In the genomic region with DNA sequence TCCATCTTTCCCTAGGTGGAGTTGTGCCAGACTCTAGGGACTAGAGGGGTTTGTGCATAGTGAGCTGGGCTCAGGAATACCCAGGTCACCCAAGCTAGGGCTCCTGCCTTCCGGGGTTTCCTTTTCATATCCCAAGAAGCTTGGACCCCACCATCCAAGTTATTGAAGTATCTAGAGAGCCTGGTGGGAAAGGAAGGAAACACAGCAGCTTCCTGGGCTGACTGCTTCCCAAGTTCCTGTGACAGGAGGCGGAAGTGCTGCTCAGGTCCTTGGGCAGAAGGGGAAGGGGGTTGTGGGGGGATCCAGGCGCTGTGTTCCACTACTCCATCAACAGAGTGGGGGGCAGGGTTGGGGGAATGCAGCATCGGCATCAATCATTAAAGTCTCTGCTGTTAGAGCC, we compare ENCODE assay signal across 15 mouse cellular contexts. TPM values are rescaled to one million over a fixed set of nuclear protein-coding genes. Genes with fewer than 3 reads are reported as not detected.
DNase-seq lines count a peak whose midpoint lies in the region; ATAC-seq and TF ChIP-seq lines count a peak whose summit lies in the region.
"Had no signal": no experiment of that assay in that cellular context is flagged by ENCODE, and none has a peak within 500 bp of the region (broad histone marks: within the 10 kb centered on the region; RNA-seq: fewer than 3 reads in every experiment).

No protein-coding gene starts in this region.

- TF ChIP-seq CTCF in lung, adult 2 months (IDR thresholded peaks at IDR 0.05; ENCODE audit: insufficient read depth, low read length), result no peak
- TF ChIP-seq CTCF in heart, postnatal 0 days (IDR thresholded peaks at IDR 0.05; ENCODE audit: low read depth), result no peak
- TF ChIP-seq CTCF in small intestine, adult 2 months (IDR thresholded peaks at IDR 0.05; ENCODE audit: extremely low read depth, insufficient read length, insufficient replicate concordance, low read depth, low read length), result no peak

- peak overlapping the region; percentile 56 for H3K4me2 ChIP-seq in heart, embryonic 12.5 days
- H3K4me2 ChIP-seq in lung, embryonic 16.5 days (ENCODE audit: low read depth, low read length), result peak overlapping the region; percentile 49
- peak overlapping the region; percentile 51 for H3K4me2 ChIP-seq in heart, postnatal 0 days (ENCODE audit: low read depth, low read length)
- H3K4me2 ChIP-seq: midbrain, embryonic 15.5 days had no signal

- H3K9me3 ChIP-seq in heart, embryonic 12.5 days (replicated peaks), result no peaks in the 10 kb centered on the region
- H3K9me3 ChIP-seq in lung, embryonic 16.5 days (ENCODE audit: control insufficient read depth, low read length), result no peaks in the 10 kb centered on the region
- no peaks in the 10 kb centered on the region for H3K9me3 ChIP-seq in heart, postnatal 0 days (replicated peaks; ENCODE audit: control insufficient read depth, low read length)
- H3K9me3 ChIP-seq: midbrain, embryonic 15.5 days had no signal

- H3K27me3 ChIP-seq in heart, embryonic 12.5 days (replicated peaks), result no peaks in the 10 kb centered on the region
- H3K27me3 ChIP-seq in lung, embryonic 16.5 days (ENCODE audit: control insufficient read depth, insufficient read depth, low read depth, low read length), result no peaks in the 10 kb centered on the region
- H3K27me3 ChIP-seq in heart, postnatal 0 days (ENCODE audit: control insufficient read depth, insufficient read depth, low read length), result no peaks in the 10 kb centered on the region
- no peaks in the 10 kb centered on the region for H3K27me3 ChIP-seq in small intestine, adult 2 months (ENCODE audit: control insufficient read depth, insufficient read depth, low read length)
- H3K27me3 ChIP-seq: midbrain, embryonic 15.5 days had no signal

- ATAC-seq in heart, embryonic 12.5 days (ENCODE audit: insufficient number of reproducible peaks, low FRiP score), result no peak
- ATAC-seq in lung, embryonic 16.5 days (ENCODE audit: low read depth), result no peak
- ATAC-seq in heart, postnatal 0 days (ENCODE audit: insufficient read depth, low read depth), result no peak
- ATAC-seq: CD4-positive, CD25-positive, alpha-beta regulatory T cell, adult 4 months; midbrain, embryonic 15.5 days had no signal

- no peak for DNase-seq in heart, postnatal 14 days
- no peak for DNase-seq in lung, adult 2 months
- no peak for DNase-seq in heart, postnatal 0 days (ENCODE audit: low spot score)
- DNase-seq in MN1 (ENCODE audit: low spot score), result no peak
- no peak for DNase-seq in cerebellum, postnatal 14 days
- DNase-seq: cerebellum, postnatal 36 days; right cerebral cortex, postnatal 14 days had no signal

- H3K4me3 ChIP-seq in heart, embryonic 12.5 days, result peak overlapping the region; percentile 46
- H3K4me3 ChIP-seq in lung, embryonic 16.5 days (ENCODE audit: low read length), result peak overlapping the region; percentile 40
- H3K4me3 ChIP-seq in lung, adult 2 months (replicated peaks; ENCODE audit: extremely low read depth, low read depth, low read length), result no peak overlapping the region
- H3K4me3 ChIP-seq in heart, postnatal 0 days (ENCODE audit: low read depth, low read length), result peak overlapping the region; percentile 36
- H3K4me3 ChIP-seq in small intestine, adult 2 months (ENCODE audit: low read depth, low read length), result 0 out of 2 replicates have a peak overlapping the region, but pooled peaks have one; percentile 3
- H3K4me3 ChIP-seq: midbrain, embryonic 15.5 days had no signal

- no peak for TF ChIP-seq EP300 in heart, postnatal 0 days (IDR thresholded peaks at IDR 0.05; ENCODE audit: low read depth)

- peaks cover 30% of the 10 kb centered on the region for H3K4me1 ChIP-seq in heart, embryonic 12.5 days (replicated peaks)
- H3K4me1 ChIP-seq in lung, embryonic 16.5 days (replicated peaks; ENCODE audit: control insufficient read depth, insufficient read depth, low read length), result peaks cover 24% of the 10 kb centered on the region
- H3K4me1 ChIP-seq in lung, adult 2 months (ENCODE audit: control insufficient read depth, insufficient read depth, low read length), result peaks cover 11% of the 10 kb centered on the region
- H3K4me1 ChIP-seq in heart, postnatal 0 days (ENCODE audit: control insufficient read depth, insufficient read depth), result peaks cover 6% of the 10 kb centered on the region; the same call in 1 of the 2 replicates
- no peaks in the 10 kb centered on the region for H3K4me1 ChIP-seq in small intestine, adult 2 months (ENCODE audit: control insufficient read depth, insufficient read depth, insufficient read length, low read length)

- 67% methylated on average over 4 of the region's 4 CpGs for WGBS in heart, embryonic 12.5 days
- WGBS in lung, embryonic 16.5 days, result 84% methylated on average over 4 of the region's 4 CpGs
- WGBS in lung, adult 2 months, result 55% methylated on average over 4 of the region's 4 CpGs
- WGBS in heart, postnatal 0 days, result 72% methylated on average over 4 of the region's 4 CpGs
- WGBS in small intestine, adult 2 months, result 87% methylated on average over 4 of the region's 4 CpGs

- H3K36me3 ChIP-seq in heart, embryonic 12.5 days, result no peaks in the 10 kb centered on the region
- H3K36me3 ChIP-seq in lung, embryonic 16.5 days (ENCODE audit: control insufficient read depth, insufficient read depth, low read length), result no peaks in the 10 kb centered on the region
- no peaks in the 10 kb centered on the region for H3K36me3 ChIP-seq in heart, postnatal 0 days (replicated peaks; ENCODE audit: control insufficient read depth, insufficient read depth, low read length)
- no peaks in the 10 kb centered on the region for H3K36me3 ChIP-seq in small intestine, adult 2 months (ENCODE audit: control insufficient read depth, insufficient read depth, low read length)
- H3K36me3 ChIP-seq: midbrain, embryonic 15.5 days had no signal

- peak overlapping the region; percentile 37 for H3K27ac ChIP-seq in heart, embryonic 12.5 days (ENCODE audit: poor library complexity, severe bottlenecking)
- no peak overlapping the region for H3K27ac ChIP-seq in lung, embryonic 16.5 days (ENCODE audit: low read length)
- H3K27ac ChIP-seq in heart, postnatal 0 days (ENCODE audit: low read depth), result peak overlapping the region; percentile 67
- H3K27ac ChIP-seq in small intestine, adult 2 months (ENCODE audit: insufficient read depth, low read depth, low read length), result 0 out of 2 replicates have a peak overlapping the region, but pooled peaks have one; percentile 21
- H3K27ac ChIP-seq: midbrain, embryonic 15.5 days had no signal

- H3K9ac ChIP-seq in heart, embryonic 12.5 days, result peak overlapping the region; percentile 59; the same call in 1 of the 2 replicates
- peak overlapping the region; percentile 9; the same call in 1 of the 2 replicates for H3K9ac ChIP-seq in lung, embryonic 16.5 days (ENCODE audit: low read length)
- no peak overlapping the region for H3K9ac ChIP-seq in heart, postnatal 0 days (replicated peaks; ENCODE audit: low read depth, low read length)
- H3K9ac ChIP-seq: midbrain, embryonic 15.5 days had no signal

- intact Hi-C loops in heart, postnatal 14 days (cut with DNase I), result loop anchor here (10.0 kb wide), 1 partner anchor 292 kb away; a partner anchor contains a TSS

- TF ChIP-seq POLR2A in lung, adult 2 months (IDR thresholded peaks at IDR 0.05; ENCODE audit: borderline replicate concordance, extremely low read depth, low read depth, low read length), result no peak
- no peak for TF ChIP-seq POLR2A in small intestine, adult 2 months (IDR thresholded peaks at IDR 0.05; ENCODE audit: low read depth, low read length)

RNA-seq across cellular contexts. Expression of a gene that starts 1.9 kb away (rescaled TPM):
- polyA plus RNA-seq in heart, embryonic 12.5 days (2016; fragmentation: Nextera tagmentation; extraction: Ambion mirVana), result 31.3 and 32.0 TPM in 2 replicates
- 10 to 100 TPM; 39.5 to 43.8 TPM for total RNA-seq in heart, postnatal 14 days (2021)
- 14.8 and 15.6 TPM in 2 replicates for polyA plus RNA-seq in lung, embryonic 16.5 days (2015; fragmentation: Nextera tagmentation; extraction: Ambion mirVana)
- polyA plus RNA-seq in lung, adult 2 months (2012; rRNA removed), result 21.9 and 22.2 TPM in 2 replicates
- total RNA-seq in heart, postnatal 0 days (2014; rRNA removed; ENCODE audit: low replicate concordance), result 41.7 and 85.7 TPM in 2 replicates
- polyA plus RNA-seq in heart, postnatal 0 days (2015; fragmentation: Nextera tagmentation; extraction: Ambion mirVana), result 18.7 and 20.4 TPM in 2 replicates
- polyA plus RNA-seq in small intestine, adult 2 months (2012; rRNA removed), result 3.5 and 5.5 TPM in 2 replicates
- total RNA-seq: granulocyte monocyte progenitor cell, adult 5-6 weeks had no signal

RNA-seq across cellular contexts. Expression of a gene that starts 2.5 kb away (rescaled TPM):
- polyA plus RNA-seq in heart, embryonic 12.5 days (2016; fragmentation: Nextera tagmentation; extraction: Ambion mirVana), result 1.9 and 2.3 TPM in 2 replicates
- 1 to 10 TPM; 5.0 to 5.7 TPM for total RNA-seq in heart, postnatal 14 days (2021)
- 6.8 and 8.0 TPM in 2 replicates for polyA plus RNA-seq in lung, embryonic 16.5 days (2015; fragmentation: Nextera tagmentation; extraction: Ambion mirVana)
- 10.1 and 10.2 TPM in 2 replicates for polyA plus RNA-seq in lung, adult 2 months (2012; rRNA removed)
- 0.31 and 3.1 TPM in 2 replicates for total RNA-seq in heart, postnatal 0 days (2014; rRNA removed; ENCODE audit: low replicate concordance)
- 0.92 and 1.7 TPM in 2 replicates for polyA plus RNA-seq in heart, postnatal 0 days (2015; fragmentation: Nextera tagmentation; extraction: Ambion mirVana)
- 4.4 and 4.8 TPM in 2 replicates for polyA plus RNA-seq in small intestine, adult 2 months (2012; rRNA removed)
- total RNA-seq: granulocyte monocyte progenitor cell, adult 5-6 weeks had no signal
- polyA plus RNA-seq: CD4-positive, CD25-positive, alpha-beta regulatory T cell, adult 4 months had no signal

RNA-seq across cellular contexts. Expression of a gene that starts 21.9 kb away (rescaled TPM):
- polyA plus RNA-seq in heart, embryonic 12.5 days (2016; fragmentation: Nextera tagmentation; extraction: Ambion mirVana), result not detected in 2 replicates
- not detected for total RNA-seq in heart, postnatal 14 days (2021)
- polyA plus RNA-seq in lung, embryonic 16.5 days (2015; fragmentation: Nextera tagmentation; extraction: Ambion mirVana), result 1.0 TPM in 1 of 2 replicates, not detected in the other
- polyA plus RNA-seq in lung, adult 2 months (2012; rRNA removed), result 68.4 TPM in 1 of 2 replicates, not detected in the other
- not detected in 2 replicates for total RNA-seq in heart, postnatal 0 days (2014; rRNA removed; ENCODE audit: low replicate concordance)
- polyA plus RNA-seq in heart, postnatal 0 days (2015; fragmentation: Nextera tagmentation; extraction: Ambion mirVana), result not detected in 2 replicates
- polyA plus RNA-seq in small intestine, adult 2 months (2012; rRNA removed), result not detected in 2 replicates
- total RNA-seq: granulocyte monocyte progenitor cell, adult 5-6 weeks; left cerebral cortex, postnatal 14 days had no signal
- polyA plus RNA-seq: CD4-positive, CD25-positive, alpha-beta regulatory T cell, adult 4 months; midbrain, embryonic 15.5 days; testis, adult 2 months had no signal
